Mouse (Mus musculus) CH12.LX (cell line): ENCODE data around the gene Tbc1d9. TPM values are rescaled to one million over a fixed set of nuclear protein-coding genes. Genes with fewer than 3 reads are reported as not detected.
A peak's percentile ranks its signal among the peaks of the same experiment; 100 is the strongest.

Experiments
- DNase-seq: peaks from one replicate; pipeline ENCODE4 v3.0.0-alpha.2; 2013; ENCODE audit errors: extremely low read depth
- H3K27ac ChIP-seq: 2 replicates; pipeline ENCODE4 v1.5.1; 2012; ENCODE audit warnings: low read depth, mild to moderate bottlenecking, control low read depth, moderate library complexity; ENCODE audit not compliant: insufficient read depth
- H3K27me3 ChIP-seq: replicated peaks from 2 replicates; pipeline ENCODE3; 2012; ENCODE audit warnings: inconsistent platforms
- H3K36me3 ChIP-seq, 2 experiments: replicated peaks in 1 of 2; 2 replicates each; pipeline versions ENCODE3 to v1.6.1; 2012; ENCODE audit warnings: inconsistent platforms in 1 of 2, low read length in 1 of 2, mild to moderate bottlenecking in 1 of 2, mixed read lengths in 1 of 2, moderate library complexity in 1 of 2; ENCODE audit not compliant: control insufficient read depth in 1 of 2, insufficient read depth in 1 of 2
- H3K4me1 ChIP-seq, 2 experiments: 2 replicates each; pipeline ENCODE4 v1.6.1; 2012; ENCODE audit warnings: inconsistent platforms in 1 of 2, moderate library complexity in 1 of 2; ENCODE audit not compliant: insufficient read depth in 2 of 2, control insufficient read depth in 1 of 2
- H3K4me2 ChIP-seq: 2 replicates; pipeline ENCODE4 v1.6.1; 2012; ENCODE audit warnings: low read depth, mild to moderate bottlenecking, control low read depth; ENCODE audit not compliant: poor library complexity, insufficient read depth, severe bottlenecking
- H3K4me3 ChIP-seq, 3 experiments: fragments of 150-350 bp in 1 of 3; sonication (generic) in 1 of 3; replicated peaks in 1 of 3; 2 replicates each; pipeline versions ENCODE3 to v1.5.1; 2011 to 2012; ENCODE audit warnings: low read depth in 2 of 3, low read length in 2 of 3, mild to moderate bottlenecking in 2 of 3, moderate library complexity in 2 of 3, control low read depth in 1 of 3, improper control_type of control experiment in 1 of 3, inconsistent platforms in 1 of 3, mixed read lengths in 1 of 3; ENCODE audit not compliant: poor library complexity in 1 of 3
- H3K79me2 ChIP-seq: replicated peaks from 2 replicates; pipeline ENCODE4 v1.6.1; 2012; ENCODE audit warnings: mild to moderate bottlenecking, moderate library complexity; ENCODE audit not compliant: control insufficient read depth, poor library complexity, insufficient read depth, severe bottlenecking; ENCODE audit errors: extremely low read depth
- H3K9ac ChIP-seq: 2 replicates; pipeline ENCODE4 v1.6.1; 2012; ENCODE audit warnings: low read depth, mild to moderate bottlenecking, control low read depth, moderate library complexity; ENCODE audit not compliant: insufficient read depth
- H3K9me3 ChIP-seq: replicated peaks from 2 replicates; pipeline ENCODE3; 2012; ENCODE audit warnings: low read length, inconsistent platforms, mixed read lengths
- BHLHE40 ChIP-seq: IDR thresholded peaks from 2 replicates; pipeline ENCODE4 v1.6.1; 2011; ENCODE audit warnings: mild to moderate bottlenecking, low read depth, low read length, improper control_type of control experiment
- ELF1 ChIP-seq: IDR thresholded peaks from 2 replicates; pipeline ENCODE4 v1.6.1; 2014; ENCODE audit warnings: low read depth, mild to moderate bottlenecking, inconsistent platforms, low read length, improper control_type of control experiment
- EP300 ChIP-seq: IDR thresholded peaks from 2 replicates; pipeline ENCODE4 v1.6.1; 2011; ENCODE audit warnings: low read length, improper control_type of control experiment
- ETS1 ChIP-seq: conservative IDR thresholded peaks from 2 replicates; pipeline ENCODE4 v1.6.1; 2012; ENCODE audit warnings: low read depth, mild to moderate bottlenecking, inconsistent platforms, low read length, improper control_type of control experiment, moderate library complexity
- GABPA ChIP-seq: IDR thresholded peaks from 2 replicates; pipeline ENCODE4 v1.6.1; 2012; ENCODE audit warnings: low read depth, low read length, improper control_type of control experiment, inconsistent platforms; ENCODE audit not compliant: insufficient replicate concordance
- IRF4 ChIP-seq: IDR thresholded peaks from 2 replicates; pipeline ENCODE4 v1.6.1; 2014; ENCODE audit warnings: low read depth, mild to moderate bottlenecking, inconsistent platforms, low read length, improper control_type of control experiment
- JUN ChIP-seq: IDR thresholded peaks from 2 replicates; pipeline ENCODE4 v1.6.1; 2011; ENCODE audit warnings: low read depth, mild to moderate bottlenecking, low read length, improper control_type of control experiment, moderate library complexity; ENCODE audit not compliant: insufficient read depth
- MAFK ChIP-seq: IDR thresholded peaks from 2 replicates; pipeline ENCODE4 v1.6.1; 2011; ENCODE audit warnings: low read length, improper control_type of control experiment; ENCODE audit not compliant: insufficient replicate concordance
- MAX ChIP-seq: IDR thresholded peaks from 2 replicates; pipeline ENCODE4 v1.6.1; 2011; ENCODE audit warnings: low read length, improper control_type of control experiment
- MAZ ChIP-seq: IDR thresholded peaks from 2 replicates; pipeline ENCODE4 v1.6.1; 2012; ENCODE audit warnings: low read depth, mild to moderate bottlenecking, inconsistent platforms, low read length, improper control_type of control experiment, moderate library complexity
- MEF2A ChIP-seq: IDR thresholded peaks from 2 replicates; pipeline ENCODE4 v1.6.1; 2014; ENCODE audit warnings: low read depth, mild to moderate bottlenecking, inconsistent platforms, low read length, improper control_type of control experiment, borderline replicate concordance
- MXI1 ChIP-seq: IDR thresholded peaks from 2 replicates; pipeline ENCODE4 v1.6.1; 2011; ENCODE audit warnings: mild to moderate bottlenecking, low read depth, low read length, improper control_type of control experiment
- NELFE ChIP-seq: IDR thresholded peaks from 2 replicates; pipeline ENCODE4 v1.6.1; 2011; ENCODE audit warnings: low read depth, low read length, improper control_type of control experiment
- PAX5 ChIP-seq: IDR thresholded peaks from 2 replicates; pipeline ENCODE4 v1.6.1; 2012; ENCODE audit warnings: low read length, inconsistent platforms, mixed read lengths
- POLR2AphosphoS2 ChIP-seq: IDR thresholded peaks from 2 replicates; pipeline ENCODE4 v1.6.1; 2011; ENCODE audit warnings: low read depth, low read length, improper control_type of control experiment
- RCOR1 ChIP-seq: conservative IDR thresholded peaks from 2 replicates; pipeline ENCODE4 v1.6.1; 2012; ENCODE audit warnings: low read depth, mild to moderate bottlenecking, inconsistent platforms, low read length, improper control_type of control experiment
- UBTF ChIP-seq: IDR thresholded peaks from 2 replicates; pipeline ENCODE4 v1.6.1; 2012; ENCODE audit warnings: low read depth, mild to moderate bottlenecking, inconsistent platforms, low read length, improper control_type of control experiment, moderate library complexity
- USF1 ChIP-seq: IDR thresholded peaks from 2 replicates; pipeline ENCODE4 v1.6.1; 2014; ENCODE audit warnings: low read depth, mild to moderate bottlenecking, inconsistent platforms, low read length, improper control_type of control experiment
- ZMIZ1 ChIP-seq: IDR thresholded peaks from 2 replicates; pipeline ENCODE4 v1.6.1; 2012; ENCODE audit warnings: low read depth, mild to moderate bottlenecking, inconsistent platforms, low read length, improper control_type of control experiment
- dilution Hi-C: fragments of 300-500 bp; cut with MboI; formaldehyde crosslinking; loops from 2 replicates; pipeline ENCODE4 v1.14.3; 2020; ENCODE audit warnings: low sequenced_read_pairs; ENCODE audit not compliant: extremely low pct_unique_long_range_greater_than_20kb, extremely low pct_ligation_motif_present
- in situ Hi-C: fragments of 300-500 bp; cut with MboI; formaldehyde crosslinking; loops from 3 replicates; pipeline ENCODE4 v1.14.3; 2019; ENCODE audit warnings: low sequenced_read_pairs, low pct_ligation_motif_present, low pct_unique_long_range_greater_than_20kb, mixed read lengths
- polyA plus RNA-seq: library from polyadenylated mRNA; unstranded; fragments of >175 nt; gene quantifications from 2 replicates; pipeline ENCODE4 v1.2.1, GENCODE M21; 2012; ENCODE audit warnings: low read depth; ENCODE audit not compliant: insufficient read length
- total RNA-seq, 2 experiments: library from RNA; depleted of rRNA; stranded (reverse); fragments of 300-350 nt in 1 of 2; fragments of >200 nt in 1 of 2; gene quantifications; 2 replicates each; pipeline ENCODE4 v1.2.3; 2012 to 2014

The Tbc1d9 gene
- total and polyA plus RNA-seq, 3 experiments = 1.3 to 5.0 (median 1.6) TPM

DNA sequence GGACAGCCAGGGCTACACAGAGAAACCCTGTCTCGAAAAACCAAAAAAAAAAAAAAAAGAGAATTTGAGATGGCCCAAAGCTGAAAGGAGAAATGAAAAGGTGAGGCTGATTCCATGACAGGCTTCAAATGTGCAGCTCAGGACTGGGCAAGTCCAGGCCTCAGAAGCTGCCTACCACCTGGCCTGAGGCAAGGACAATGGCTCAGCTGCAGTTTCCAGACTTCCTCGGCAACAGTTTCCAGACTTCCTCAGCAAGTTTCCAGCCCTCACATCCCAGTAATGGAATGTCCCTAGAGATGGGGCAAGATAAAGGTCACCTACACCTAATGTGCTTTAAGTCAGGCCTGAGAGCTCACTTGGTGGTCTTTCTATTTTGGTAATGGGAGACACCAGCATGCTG, 13.1 kb upstream of the Tbc1d9 start:
- Histone ChIP-seq H3K9me3 (no peaks in the 10 kb centered on the region), H3K27me3 (no peaks in the 10 kb centered on the region), H3K4me2 (peak overlapping the region; percentile 88; the same call in 1 of the 2 replicates), H3K27ac (no peak overlapping the region), H3K4me1 (peaks cover 5 to 44% of the 10 kb centered on the region in 2 experiments; a peak in 3 of 4 replicates), H3K36me3 (no peaks in the 10 kb centered on the region), H3K9ac (no peak overlapping the region), H3K4me3 (no peak overlapping the region), H3K79me2 (no peaks in the 10 kb centered on the region)
- no peak for DNase-seq
- dilution Hi-C loops (no loop called here), in situ Hi-C loops (no loop called here)
- no peak for TF ChIP-seq UBTF
- TF ChIP-seq MAX = no peak
- TF ChIP-seq NELFE = no peak
- TF ChIP-seq MAFK = no peak
- no peak for TF ChIP-seq GABPA
- no peak for TF ChIP-seq MXI1
- no peak for TF ChIP-seq PAX5
- TF ChIP-seq JUN = no peak
- no peak for TF ChIP-seq POLR2AphosphoS2
- TF ChIP-seq USF1 = no peak
- TF ChIP-seq BHLHE40 = no peak

DNA sequence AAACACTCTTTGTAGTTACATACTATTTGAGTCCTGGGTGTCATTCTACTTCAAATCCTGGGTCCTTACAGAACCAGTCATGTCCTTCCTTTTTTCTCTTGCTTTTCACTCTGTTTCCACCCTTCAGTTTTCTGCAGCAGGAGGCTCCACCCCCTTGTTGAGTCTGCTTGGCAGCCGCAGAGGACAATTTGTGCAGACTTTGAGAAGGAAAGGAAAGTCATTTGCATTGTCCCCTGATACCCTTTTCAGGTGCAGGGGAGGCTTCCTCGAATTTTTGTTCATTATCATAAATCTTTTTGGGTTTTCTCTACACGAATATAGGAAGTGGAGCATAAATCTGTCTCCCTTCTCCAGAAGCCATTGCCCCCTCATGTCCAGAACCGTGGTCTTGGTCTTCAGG, 12.7 kb upstream of the Tbc1d9 start:
- in situ Hi-C loops (no loop called here), dilution Hi-C loops (no loop called here)
- H3K4me1 ChIP-seq = peaks cover 5 to 44% of the 10 kb centered on the region in 2 experiments; a peak in 3 of 4 replicates
- no peaks in the 10 kb centered on the region for H3K36me3 ChIP-seq
- H3K27me3 ChIP-seq = no peaks in the 10 kb centered on the region
- H3K4me3 ChIP-seq = no peak overlapping the region
- peak overlapping the region; percentile 24; the same call in 1 of the 2 replicates for H3K27ac ChIP-seq
- no peaks in the 10 kb centered on the region for H3K9me3 ChIP-seq
- H3K9ac ChIP-seq = no peak overlapping the region; the same call in 1 of the 2 replicates
- peak; percentile 85 for DNase-seq
- H3K79me2 ChIP-seq = no peaks in the 10 kb centered on the region
- TF ChIP-seq ZMIZ1 = no peak
- no peak for TF ChIP-seq MXI1
- peak; percentile 52; the same call in 1 of the 2 replicates for TF ChIP-seq ELF1
- 0 out of 2 replicates have a peak, but pooled peaks have one; percentile 31 for TF ChIP-seq RCOR1
- 0 out of 2 replicates have a peak, but pooled peaks have one; percentile 49 for TF ChIP-seq MEF2A
- peak; percentile 76 for TF ChIP-seq EP300
- TF ChIP-seq BHLHE40 = 0 out of 2 replicates have a peak, but pooled peaks have one; percentile 49
- TF ChIP-seq MAZ = 0 out of 2 replicates have a peak, but pooled peaks have one; percentile 17
- TF ChIP-seq IRF4 = peak; percentile 46
- peak; percentile 57 for TF ChIP-seq ETS1
- H3K4me2 ChIP-seq = peak overlapping the region; percentile 88
